Mouse (Mus musculus) testis, adult 2 months (tissue): ENCODE measurements around the gene Crim1.

Experiments
- CTCF ChIP-seq: fragments of 200-500 bp; IDR thresholded peaks from 2 replicates; pipeline ENCODE4 v1.5.1; 2012; ENCODE audit warnings: low read depth, mild to moderate bottlenecking, inconsistent platforms, low read length, moderate library complexity; ENCODE audit not compliant: control insufficient read depth, insufficient read depth, insufficient replicate concordance
- POLR2A ChIP-seq: fragments of 200-500 bp; IDR thresholded peaks from 2 replicates; pipeline ENCODE4 v1.6.1; 2012; ENCODE audit warnings: low read depth, mild to moderate bottlenecking, inconsistent platforms, low read length, moderate library complexity; ENCODE audit not compliant: control insufficient read depth

GRCm38 (mm10) chr17:78366070-78366469, 166.0 kb downstream of the Crim1 start:
- TF ChIP-seq POLR2A (no peak), CTCF (no peak)
